Mouse (Mus musculus) natural killer cell, adult 2 months (primary cell): ENCODE measurements around the gene Scn10a.

Experiments
- DNase-seq, 2 experiments: peaks; one replicate each; pipeline ENCODE4 v3.0.0; 2022; ENCODE audit warnings: low spot score in 2 of 2

Gene Scn10a

DNA sequence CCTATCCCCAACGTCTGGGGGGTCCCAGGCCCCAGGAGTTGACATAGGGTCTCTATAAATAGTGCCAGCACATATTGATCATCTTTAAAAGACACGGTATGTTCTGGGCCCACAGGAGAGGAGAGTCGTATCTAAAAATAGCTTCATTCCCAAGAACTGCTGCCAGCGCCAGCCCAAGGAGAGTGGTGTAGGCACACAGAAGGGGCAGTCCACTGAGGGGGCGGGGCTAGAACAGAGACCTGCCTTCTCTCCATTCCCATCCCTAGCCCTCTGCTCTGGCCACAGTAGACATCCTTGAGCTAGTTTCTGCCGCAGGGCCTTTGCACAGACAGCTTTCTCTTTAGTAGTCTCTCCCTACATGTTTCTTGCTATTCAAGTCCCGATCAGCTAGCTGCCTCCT lies 144.8 kb downstream of the Scn10a start:
- DNase-seq = no peak

DNA sequence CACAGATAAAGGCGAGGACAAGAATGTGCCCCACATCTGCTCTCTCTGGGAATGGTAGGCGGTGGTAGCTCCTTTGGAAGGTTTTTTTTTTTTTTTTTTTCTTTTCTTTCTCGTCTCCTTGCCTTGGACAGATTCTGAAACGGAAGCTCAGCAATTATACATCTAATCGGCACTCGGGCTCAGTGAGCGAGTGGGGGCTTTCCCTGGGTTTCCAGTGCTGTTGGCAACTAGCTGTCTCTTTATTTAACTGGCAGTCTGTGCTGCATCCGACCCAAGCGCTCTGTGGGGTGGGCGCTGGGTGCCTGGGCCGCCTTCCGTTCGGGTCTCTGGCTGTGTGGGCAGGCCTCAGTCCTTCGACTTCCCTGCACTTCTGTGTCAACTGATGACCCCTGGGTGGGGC lies 146.1 kb downstream of the Scn10a start:
- no peak for DNase-seq

DNA sequence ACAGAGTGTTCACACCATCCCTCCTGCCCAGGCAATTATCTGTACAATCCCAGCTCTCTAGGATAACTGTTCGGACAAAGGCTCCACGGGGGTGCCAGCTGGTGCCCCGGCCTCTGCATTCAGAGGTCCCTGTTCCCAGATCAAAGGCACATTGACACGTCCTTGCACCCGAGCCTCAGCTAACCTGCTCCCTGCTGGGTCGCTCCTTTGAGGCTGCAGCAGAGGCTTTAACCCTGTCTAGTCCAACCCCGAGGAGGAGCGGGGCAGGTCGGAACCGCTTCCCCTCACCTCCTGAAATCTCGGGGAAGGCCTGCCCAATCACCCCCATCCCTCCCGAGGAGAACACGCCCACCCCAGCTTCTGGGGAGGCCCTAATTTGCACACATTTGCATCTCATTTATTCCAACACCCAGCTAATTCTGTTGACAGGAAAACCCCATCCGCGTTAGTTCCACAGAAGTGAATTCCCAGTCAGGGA lies 147.7 kb downstream of the Scn10a start:
- no peak for DNase-seq

DNA sequence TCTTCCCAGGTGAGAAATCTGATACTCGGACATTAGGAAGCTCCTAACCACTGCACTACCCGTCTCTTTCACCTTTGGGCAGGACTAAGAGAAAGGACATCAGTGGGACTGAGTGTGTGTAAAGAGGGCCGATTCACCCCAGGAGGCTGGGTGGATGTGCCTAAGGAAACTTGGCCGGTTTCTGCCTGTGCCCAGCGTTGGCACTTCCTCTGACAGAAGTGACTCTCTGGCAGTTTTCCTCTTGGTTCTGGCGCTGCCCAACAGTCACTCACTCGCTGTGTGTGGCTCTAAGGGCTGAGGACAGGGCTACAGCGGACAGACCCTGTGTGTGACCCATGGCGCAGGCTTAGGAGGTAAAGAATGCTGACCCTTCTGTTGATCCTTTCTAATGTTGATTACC lies 148.5 kb downstream of the Scn10a start:
- DNase-seq = no peak

DNA sequence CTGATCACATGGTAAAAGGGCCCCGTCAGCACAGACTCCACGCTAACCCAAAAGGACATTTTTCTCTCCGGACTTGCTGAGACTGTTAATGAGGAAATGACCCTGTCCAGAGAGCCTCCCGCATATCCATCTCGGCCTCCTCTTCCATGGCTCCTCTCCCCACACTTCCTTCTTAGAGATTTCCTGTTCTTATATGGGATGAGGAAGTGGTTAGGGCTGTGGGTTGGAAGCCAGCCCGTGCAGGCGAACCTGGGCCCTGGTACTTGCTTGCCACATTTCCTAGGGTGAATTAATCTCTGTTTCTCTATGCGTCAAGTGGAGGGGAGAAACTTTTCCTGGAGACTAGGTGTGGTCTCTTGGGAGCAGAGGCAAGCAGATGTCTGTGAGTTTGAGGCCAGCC lies 150.4 kb downstream of the Scn10a start:
- no peak for DNase-seq

DNA sequence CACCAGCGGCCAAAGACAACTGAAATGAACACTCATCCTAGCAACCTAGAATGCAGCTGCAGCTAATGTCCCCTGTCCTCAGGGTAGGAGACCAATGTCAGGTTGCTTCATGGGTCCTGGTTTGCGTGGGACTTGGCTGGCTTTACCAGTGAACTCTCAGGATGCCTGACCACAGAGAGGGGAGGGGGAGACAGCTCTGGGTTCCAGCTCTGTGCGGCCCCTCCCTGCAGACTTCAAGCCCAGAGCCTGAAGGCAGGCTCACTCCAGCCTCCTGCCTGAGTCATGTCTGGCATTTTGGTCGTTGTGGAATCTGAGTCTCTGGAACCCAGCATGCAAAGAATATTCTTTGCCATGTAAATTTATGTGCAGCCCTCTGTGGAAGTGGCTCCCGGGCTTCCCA lies 151.3 kb downstream of the Scn10a start:
- no peak for DNase-seq

DNA sequence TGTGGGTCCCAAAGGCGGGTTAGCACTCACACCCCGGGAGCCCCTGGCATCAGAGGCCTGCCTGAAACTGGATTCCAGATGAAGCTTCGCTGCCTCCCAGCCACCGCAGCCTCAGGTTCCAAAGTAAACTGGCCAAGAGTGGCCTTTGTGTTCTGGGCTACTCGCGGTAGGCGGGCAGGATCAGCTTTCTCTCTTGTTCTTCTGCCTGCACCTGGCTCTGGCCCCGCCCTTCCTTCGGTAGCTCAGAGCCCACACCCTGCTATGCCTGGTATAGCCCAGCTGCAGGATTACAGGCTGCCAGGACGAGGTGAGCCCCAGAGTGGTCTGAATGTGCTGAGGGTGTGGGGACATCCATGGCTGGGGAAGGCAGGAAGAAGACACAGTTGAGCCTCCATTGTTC lies 152.9 kb downstream of the Scn10a start:
- DNase-seq = no peak

DNA sequence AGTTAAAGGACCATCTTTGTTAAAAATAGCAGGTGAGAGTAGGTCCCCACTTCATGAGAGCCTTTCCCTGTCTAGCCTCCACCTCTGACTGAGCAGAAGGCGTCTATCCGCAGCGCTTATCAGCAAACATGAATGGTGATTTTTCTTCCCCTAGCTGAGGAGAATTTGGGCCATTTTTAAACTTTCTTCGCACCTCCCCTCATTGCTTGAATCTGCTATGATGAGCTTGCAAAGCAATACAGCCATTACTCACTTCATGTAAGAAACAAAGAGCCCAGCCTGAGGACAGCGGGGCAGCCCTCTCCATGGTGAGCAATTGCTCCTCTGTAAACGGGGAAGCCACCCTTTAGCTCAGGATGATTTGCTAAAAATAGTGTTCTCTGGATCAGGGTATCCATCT lies 154.3 kb downstream of the Scn10a start:
- no peak for DNase-seq

DNA sequence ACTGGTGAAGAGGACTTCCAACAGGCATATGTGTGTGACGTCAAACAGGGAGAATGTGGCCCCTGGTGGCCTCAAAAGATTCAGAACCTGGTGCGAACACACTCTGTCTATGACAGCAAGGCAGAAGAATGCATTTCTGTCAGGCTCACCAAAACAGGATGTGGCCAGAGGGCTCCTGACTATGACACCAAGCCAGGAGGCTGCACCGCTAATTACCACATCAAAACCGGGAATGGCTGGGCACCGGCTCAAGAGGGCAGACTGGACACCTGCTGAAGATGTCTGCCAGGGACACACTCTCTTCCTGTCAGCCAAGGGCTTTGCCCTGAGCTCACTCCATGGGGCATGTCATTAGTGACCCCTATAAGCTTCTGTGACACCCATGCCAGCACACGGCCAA lies 155.5 kb downstream of the Scn10a start:
- DNase-seq = peak; percentile 33 to 43

DNA sequence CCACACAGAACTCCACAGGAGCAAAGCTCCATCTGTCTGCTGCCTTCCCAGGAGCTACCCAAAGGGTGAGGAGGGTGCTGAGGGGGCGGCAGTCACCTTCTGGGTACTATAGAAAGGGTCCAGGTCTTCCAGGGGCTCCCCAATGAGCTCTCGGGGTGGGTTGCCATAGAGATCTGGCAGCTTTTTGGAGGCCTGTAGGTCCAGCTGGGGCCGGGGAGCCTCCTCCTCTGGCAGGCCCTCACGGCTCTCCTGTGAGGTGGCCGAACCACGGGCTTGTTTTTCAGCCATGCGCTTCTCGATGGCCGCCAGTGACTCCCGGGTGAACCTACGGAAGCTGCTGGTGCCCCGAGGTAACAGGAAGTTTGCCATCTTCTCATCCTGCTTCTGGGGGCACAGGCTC lies 156.9 kb downstream of the Scn10a start:
- no peak for DNase-seq

DNA sequence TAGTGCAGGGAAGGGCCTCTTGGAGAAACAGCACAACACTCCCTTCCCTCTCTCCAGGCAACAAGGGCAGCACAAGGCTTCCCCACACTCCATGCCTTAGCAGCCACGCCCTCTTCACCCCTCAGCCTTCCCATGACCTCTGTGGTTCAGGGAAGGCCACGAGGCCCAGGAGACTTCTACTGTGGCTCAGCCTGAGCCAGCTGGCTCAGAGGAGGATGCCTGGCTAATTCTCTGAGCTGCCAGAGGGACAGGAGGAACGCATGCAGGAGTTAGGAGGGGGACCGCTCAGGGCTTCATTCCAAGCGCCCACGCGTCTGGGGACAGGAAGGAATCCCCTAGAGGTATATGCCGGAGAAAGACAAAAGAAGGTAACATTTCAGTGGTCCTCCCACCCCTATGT lies 157.4 kb downstream of the Scn10a start:
- no peak for DNase-seq

DNA sequence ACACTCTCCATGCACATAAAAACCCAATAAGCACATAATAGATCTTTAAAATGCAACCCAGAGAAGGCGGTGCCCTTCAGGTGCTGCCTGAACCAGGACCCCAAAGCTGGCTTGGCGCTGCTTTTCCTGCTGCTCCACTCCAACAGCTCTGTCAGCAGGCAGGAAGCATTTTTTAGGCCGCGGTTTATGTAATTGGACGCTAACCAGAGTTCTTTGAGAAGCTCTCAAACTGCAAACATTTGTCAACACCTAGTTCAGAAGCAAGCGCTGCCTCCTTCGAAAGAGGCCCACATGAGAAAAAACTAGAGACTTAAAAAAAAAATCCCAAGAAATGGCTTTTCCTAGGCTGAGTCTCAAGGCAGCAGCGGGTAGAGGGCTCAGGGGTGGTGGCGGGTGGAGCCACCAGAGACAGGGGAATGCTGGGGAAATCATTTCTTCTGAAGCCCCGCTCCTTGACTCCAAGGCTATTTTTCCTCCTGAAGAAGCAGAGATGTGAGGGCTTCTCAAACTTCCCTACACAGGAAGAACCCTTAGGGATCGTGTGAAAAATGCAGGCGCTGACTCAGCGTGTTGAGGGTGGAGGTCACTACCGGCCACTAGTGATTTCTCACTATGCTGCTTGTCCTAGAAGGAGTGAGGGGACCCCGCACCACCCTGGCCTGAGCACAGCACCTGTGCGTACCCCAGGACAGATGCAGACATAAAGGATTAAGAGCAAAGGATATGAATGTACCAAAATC lies 159.4 kb downstream of the Scn10a start:
- DNase-seq = no peak
